ENCODE assay signal across 33 mouse cellular contexts in genomic region chr5:30219715-30220114, GRCm38 (mm10). TPM values are rescaled to one million over a fixed set of nuclear protein-coding genes. Genes with fewer than 3 reads are reported as not detected.
"Had no signal": no experiment of that assay in that cellular context is flagged by ENCODE, and none has a peak within 500 bp of the region (broad histone marks: within the 10 kb centered on the region; RNA-seq: fewer than 3 reads in every experiment).

No protein-coding gene starts in this region.

- ATAC-seq: inflammation-experienced regulatory T-cells, adult 6 months; intestine, embryonic 15.5 days had no signal

- DNase-seq: gastrocnemius, adult 2 months; gastrocnemius, postnatal 10 days; gastrocnemius, postnatal 25 days; heart, adult 11 months; heart, adult 2 months; heart, postnatal 14 days; heart, postnatal 36 days; kidney, adult 18-20 months; kidney, adult 8-10 months; kidney, postnatal 10 days; kidney, postnatal 25 days; kidney, postnatal 4 days; liver; liver, embryonic 13.5 days had no signal

- H3K4me2 ChIP-seq: heart, embryonic 11.5 days; heart, embryonic 13.5 days; heart, embryonic 15.5 days; hindbrain, embryonic 13.5 days; hindbrain, embryonic 15.5 days; intestine, embryonic 15.5 days; limb, embryonic 12.5 days; liver, embryonic 11.5 days; liver, embryonic 13.5 days; liver, embryonic 15.5 days had no signal

- H3K27ac ChIP-seq: gastrocnemius, adult 2 months; heart, adult 2 months; heart, embryonic 13.5 days; heart, embryonic 15.5 days; hindbrain, embryonic 13.5 days; hindbrain, embryonic 15.5 days; intestine, embryonic 15.5 days; layer of hippocampus, adult 2 months; left cerebral cortex, adult 2 months; limb, embryonic 10.5 days; limb, embryonic 12.5 days; liver, embryonic 13.5 days; liver, embryonic 15.5 days had no signal

- H3K9ac ChIP-seq: heart, embryonic 13.5 days; heart, embryonic 15.5 days; hindbrain, embryonic 13.5 days; hindbrain, embryonic 15.5 days; intestine, embryonic 15.5 days; limb, embryonic 12.5 days; liver, embryonic 13.5 days; liver, embryonic 15.5 days had no signal

- H3K36me3 ChIP-seq: heart, embryonic 15.5 days; intestine, embryonic 15.5 days had no signal

- H3K4me1 ChIP-seq: heart, embryonic 13.5 days; heart, embryonic 15.5 days; hindbrain, embryonic 13.5 days; hindbrain, embryonic 15.5 days; intestine, embryonic 15.5 days; limb, embryonic 10.5 days; limb, embryonic 12.5 days; liver, embryonic 13.5 days; liver, embryonic 15.5 days had no signal

- H3K4me3 ChIP-seq: gastrocnemius, adult 2 months; heart, adult 2 months; heart, embryonic 13.5 days; heart, embryonic 15.5 days; hindbrain, embryonic 13.5 days; hindbrain, embryonic 15.5 days; intestine, embryonic 15.5 days; layer of hippocampus, adult 2 months; left cerebral cortex, adult 2 months; limb, embryonic 10.5 days; limb, embryonic 12.5 days; liver, embryonic 13.5 days; liver, embryonic 15.5 days had no signal

- H3K9me3 ChIP-seq: heart, embryonic 13.5 days; heart, embryonic 15.5 days; hindbrain, embryonic 13.5 days; hindbrain, embryonic 15.5 days; intestine, embryonic 15.5 days; limb, embryonic 10.5 days; limb, embryonic 12.5 days; liver, embryonic 13.5 days; liver, embryonic 15.5 days had no signal

- H3K27me3 ChIP-seq: heart, embryonic 15.5 days; hindbrain, embryonic 13.5 days; intestine, embryonic 15.5 days; limb, embryonic 12.5 days; liver, embryonic 13.5 days; liver, embryonic 15.5 days had no signal

RNA-seq across cellular contexts. Expression of gene Adgrf3, which starts 14.2 kb away (rescaled TPM):
- total RNA-seq: gastrocnemius, adult 2 months; gastrocnemius, postnatal 10 days; gastrocnemius, postnatal 25 days; hematopoietic stem cell, adult 5-6 weeks; layer of hippocampus, adult 2 months; layer of hippocampus, postnatal 10 days; layer of hippocampus, postnatal 25 days; left cerebral cortex, adult 2 months; left cerebral cortex, postnatal 14 days; left cerebral cortex, postnatal 36 days had no signal
- polyA plus RNA-seq: hindbrain, embryonic 11.5 days; hindbrain, embryonic 13.5 days; hindbrain, embryonic 15.5 days; limb, embryonic 10.5 days; limb, embryonic 12.5 days; liver, embryonic 11.5 days; liver, embryonic 13.5 days; liver, embryonic 15.5 days had no signal
